Mouse (Mus musculus): Measurements from ENCODE around the gene Kif7. TPM values are rescaled to one million over a fixed set of nuclear protein-coding genes. Genes with fewer than 3 reads are reported as not detected.

Kif7 gene
- 0.16 TPM for polyA plus RNA-seq (2014; fragmentation: Illumina TruSeq; extraction: RNeasy Lipid Tissue Mini Kit (QIAGEN cat#74804); ENCODE audit: low read depth, low replicate concordance)

DNA sequence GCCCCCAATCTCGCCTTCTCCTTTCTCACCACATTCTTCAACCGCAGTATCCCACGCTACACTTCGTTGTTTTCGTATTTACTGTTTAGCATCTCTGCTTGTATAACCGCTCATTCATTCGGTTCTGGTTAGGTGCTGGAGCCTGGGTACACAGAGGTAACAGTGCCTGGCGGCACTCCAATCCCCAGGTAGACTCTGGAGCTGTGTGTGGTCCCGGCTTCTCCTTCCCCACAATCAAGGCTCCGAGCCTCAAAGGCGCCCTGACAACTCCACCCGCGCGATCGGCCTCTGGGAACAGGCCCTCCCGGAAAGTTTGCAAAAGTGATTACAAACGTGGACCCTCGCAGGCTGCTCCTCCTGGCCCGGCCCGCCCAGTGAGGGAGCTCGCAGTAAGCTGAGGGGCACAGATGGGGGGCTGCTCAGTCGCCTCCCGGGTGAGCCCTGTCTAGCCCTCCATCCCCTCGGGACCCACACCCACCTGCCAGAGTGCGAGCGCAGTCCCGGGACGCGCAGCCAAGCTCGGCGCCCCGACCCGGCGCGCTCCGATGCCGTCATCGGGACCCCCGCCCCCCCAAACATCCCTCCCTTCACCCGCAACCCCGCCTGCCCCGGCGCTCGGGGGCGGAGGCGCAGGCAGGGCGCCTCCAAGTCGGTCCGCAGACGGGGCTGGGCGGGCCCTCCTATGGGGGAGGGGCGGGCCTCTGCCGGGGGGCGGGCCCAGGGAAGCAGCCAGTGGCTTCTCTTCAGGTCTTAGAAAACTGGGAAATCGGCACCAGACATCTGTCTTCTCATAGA lies at the start of gene Kif7:
Gene Kif7 (minus strand): TSS at position 534 of the 795 bp plus-strand sequence.

DNA sequence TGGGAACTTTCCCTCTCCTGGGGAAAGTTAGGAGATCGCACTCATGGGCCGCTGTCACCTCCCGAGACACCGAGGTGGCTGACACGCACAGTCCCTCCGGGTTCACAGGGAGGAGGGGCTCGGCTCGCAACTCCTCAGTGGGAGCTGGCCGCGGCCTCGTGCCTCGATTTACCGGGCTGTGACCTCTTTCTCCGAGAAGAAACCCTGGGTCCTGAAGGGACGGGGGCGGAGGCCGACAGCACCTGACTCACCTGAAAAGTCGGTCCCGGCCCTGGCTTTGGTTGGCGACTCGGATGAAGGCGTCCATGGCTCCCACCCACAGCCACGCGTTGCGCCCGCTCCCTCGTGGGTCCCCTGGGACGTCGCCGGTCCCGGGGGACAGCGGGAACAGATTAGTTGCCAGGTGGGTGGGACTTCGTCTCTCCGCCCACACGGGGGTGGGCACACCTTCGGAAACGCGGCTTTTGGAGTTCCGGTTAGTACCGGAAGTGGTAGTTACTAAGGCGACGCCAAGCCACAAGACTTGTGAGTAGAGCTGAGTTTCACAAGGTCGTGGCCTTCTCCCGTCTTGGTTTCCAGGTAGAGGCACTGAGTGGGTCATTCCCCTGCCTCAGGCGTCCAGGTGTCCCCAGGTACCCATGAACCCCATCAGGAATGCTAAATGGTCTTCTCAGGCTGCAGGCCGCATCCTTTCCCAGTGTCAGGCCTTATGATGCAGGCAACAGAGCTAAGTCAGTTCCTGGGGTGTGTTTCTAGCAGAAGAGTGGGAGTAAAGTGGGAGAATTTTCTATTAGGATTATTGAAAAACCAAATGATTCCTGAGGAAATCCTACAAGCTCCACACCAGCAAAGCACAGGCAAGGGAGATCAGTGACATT lies 27.4 kb upstream of the Kif7 start, which contains the start of the genes Pex11a and Wdr93:
Gene Pex11a (minus strand): TSS at position 473 of the 878 bp plus-strand sequence.
Gene Wdr93 (plus strand): TSS at position 505 of the 878 bp plus-strand sequence.

DNA sequence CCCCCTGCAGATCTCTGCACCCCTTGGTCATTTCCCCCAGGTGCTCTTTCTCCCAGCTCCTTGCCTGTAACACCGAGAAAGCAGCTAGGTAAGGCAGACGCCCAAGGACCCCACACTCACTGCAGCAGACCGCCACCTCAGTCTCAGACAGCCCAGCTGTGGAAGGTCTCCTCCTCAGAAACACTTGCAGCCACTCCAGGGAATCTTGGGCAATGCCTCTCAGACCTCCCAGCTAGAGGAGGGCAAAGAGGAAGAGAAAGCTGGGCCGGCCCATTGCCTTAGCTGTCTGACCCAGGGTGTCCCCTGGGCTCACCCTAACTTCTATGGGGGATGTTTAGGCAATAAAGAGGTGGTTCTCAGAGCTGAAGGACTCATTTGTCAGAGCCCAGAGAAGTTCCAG lies 17.1 kb upstream of the Kif7 start, which contains the start of gene Plin1:
Gene Plin1 (minus strand): TSS at position 282 of the 400 bp plus-strand sequence.

DNA sequence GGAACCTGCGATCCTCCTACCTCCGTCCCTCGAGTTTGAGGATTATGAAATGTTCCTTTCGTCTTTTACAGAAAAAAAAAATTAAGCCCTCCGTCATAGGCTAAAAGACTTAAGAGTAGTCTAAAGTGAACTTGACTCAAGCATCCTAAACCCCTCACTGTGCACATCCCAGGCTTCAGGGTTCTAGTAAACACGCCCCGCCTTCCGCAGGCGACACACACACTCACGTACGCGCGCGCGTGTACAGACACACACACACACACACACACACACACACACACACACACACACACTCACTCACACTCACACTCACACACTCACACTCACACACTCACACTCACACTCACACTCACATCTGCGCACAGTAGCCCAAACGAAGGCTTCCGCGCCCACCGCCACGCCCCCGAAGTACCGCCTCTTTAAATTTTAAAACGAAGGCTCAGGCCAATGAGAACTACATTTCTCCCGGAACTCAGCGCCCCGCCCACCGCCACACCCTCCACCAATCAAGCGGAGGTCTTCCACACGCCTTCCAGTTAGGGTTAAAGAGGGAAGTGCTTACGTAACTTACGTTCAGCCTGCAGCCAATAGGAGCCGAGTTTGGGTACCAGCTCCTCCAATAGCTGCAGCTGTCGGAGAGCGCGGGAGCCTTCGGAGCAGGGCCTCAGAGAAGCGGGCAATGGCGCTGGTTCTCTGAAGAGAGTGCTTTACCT lies 55.8 kb downstream of the Kif7 start, which contains the start of gene Ticrr:
Gene Ticrr (plus strand): TSS at position 619 of the 713 bp plus-strand sequence.

Other genes with a start within 250 kb of the Kif7 start
- 43.6 TPM for gene Polg, start 249.4 kb downstream of the Kif7 start, polyA plus RNA-seq (2014; fragmentation: Illumina TruSeq; extraction: RNeasy Lipid Tissue Mini Kit (QIAGEN cat#74804); ENCODE audit: low read depth, low replicate concordance)
- not detected for gene Rhcg, start 98.1 kb downstream of the Kif7 start, polyA plus RNA-seq (2014; fragmentation: Illumina TruSeq; extraction: RNeasy Lipid Tissue Mini Kit (QIAGEN cat#74804); ENCODE audit: low read depth, low replicate concordance)
- 1.7 TPM for gene Ticrr, start 55.5 kb downstream of the Kif7 start, polyA plus RNA-seq (2014; fragmentation: Illumina TruSeq; extraction: RNeasy Lipid Tissue Mini Kit (QIAGEN cat#74804); ENCODE audit: low read depth, low replicate concordance)
- 5.8 TPM for gene Plin1, start 17.2 kb upstream of the Kif7 start, polyA plus RNA-seq (2014; fragmentation: Illumina TruSeq; extraction: RNeasy Lipid Tissue Mini Kit (QIAGEN cat#74804); ENCODE audit: low read depth, low replicate concordance)
- gene Pex11a, start 27.4 kb upstream of the Kif7 start, polyA plus RNA-seq (2014; fragmentation: Illumina TruSeq; extraction: RNeasy Lipid Tissue Mini Kit (QIAGEN cat#74804); ENCODE audit: low read depth, low replicate concordance): 24.7 TPM
- gene Wdr93, start 27.4 kb upstream of the Kif7 start, polyA plus RNA-seq (2014; fragmentation: Illumina TruSeq; extraction: RNeasy Lipid Tissue Mini Kit (QIAGEN cat#74804); ENCODE audit: low read depth, low replicate concordance): 0.44 TPM
- gene Mesp1, start 78.1 kb upstream of the Kif7 start, polyA plus RNA-seq (2014; fragmentation: Illumina TruSeq; extraction: RNeasy Lipid Tissue Mini Kit (QIAGEN cat#74804); ENCODE audit: low read depth, low replicate concordance): not detected
- gene Mesp2, start 95.0 kb upstream of the Kif7 start, polyA plus RNA-seq (2014; fragmentation: Illumina TruSeq; extraction: RNeasy Lipid Tissue Mini Kit (QIAGEN cat#74804); ENCODE audit: low read depth, low replicate concordance): not detected
- 4.8 TPM for gene Anpep, start 145.3 kb upstream of the Kif7 start, polyA plus RNA-seq (2014; fragmentation: Illumina TruSeq; extraction: RNeasy Lipid Tissue Mini Kit (QIAGEN cat#74804); ENCODE audit: low read depth, low replicate concordance)
- 32.1 TPM for gene Ap3s2, start 204.9 kb upstream of the Kif7 start, polyA plus RNA-seq (2014; fragmentation: Illumina TruSeq; extraction: RNeasy Lipid Tissue Mini Kit (QIAGEN cat#74804); ENCODE audit: low read depth, low replicate concordance)
- gene Arpin, start 219.6 kb upstream of the Kif7 start, polyA plus RNA-seq (2014; fragmentation: Illumina TruSeq; extraction: RNeasy Lipid Tissue Mini Kit (QIAGEN cat#74804); ENCODE audit: low read depth, low replicate concordance): 19.6 TPM

Measured in sigmoid colon, adult 10 weeks (tissue).